Mouse (Mus musculus) limb, embryonic 14.5 days (tissue): ENCODE data around the gene Rfx8. TPM values are rescaled to one million over a fixed set of nuclear protein-coding genes. Genes with fewer than 3 reads are reported as not detected.

Source experiments
- ATAC-seq: fragments of 200-750 bp; cut with Nextera tagmentation; 2 replicates; pipeline ENCODE4 v1.8.0; 2017; ENCODE audit warnings: low read depth, moderate number of reproducible peaks, moderate TSS enrichment; ENCODE audit not compliant: low FRiP score
- DNase-seq: peaks from one replicate; pipeline ENCODE4 v3.0.0-alpha.2; 2015; ENCODE audit warnings: low spot score
- H3K27ac ChIP-seq: fragments of 300-500 bp; sonication (generic); replicated peaks from 2 replicates; pipeline ENCODE4 v1.5.1; 2014; ENCODE audit warnings: low read depth, mild to moderate bottlenecking, low read length, moderate library complexity, mixed read lengths
- H3K27me3 ChIP-seq: fragments of 300-500 bp; sonication (generic); 2 replicates; pipeline ENCODE4 v1.6.1; 2014; ENCODE audit warnings: low read length, mixed read lengths; ENCODE audit not compliant: control insufficient read depth, insufficient read depth
- H3K36me3 ChIP-seq: fragments of 300-500 bp; sonication (generic); 2 replicates; pipeline ENCODE4 v1.6.1; 2014; ENCODE audit warnings: mild to moderate bottlenecking, low read length, moderate library complexity, mixed read lengths; ENCODE audit not compliant: control insufficient read depth, insufficient read depth
- H3K4me1 ChIP-seq: fragments of 300-500 bp; sonication (generic); 2 replicates; pipeline ENCODE4 v1.6.1; 2014; ENCODE audit warnings: antibody characterized with exemption, low read length, mixed read lengths; ENCODE audit not compliant: control insufficient read depth, insufficient read depth
- H3K4me2 ChIP-seq: fragments of 300-500 bp; sonication (generic); replicated peaks from 2 replicates; pipeline ENCODE4 v1.6.1; 2014; ENCODE audit warnings: low read depth, mild to moderate bottlenecking, low read length, moderate library complexity; ENCODE audit not compliant: severe bottlenecking
- H3K4me3 ChIP-seq: fragments of 300-500 bp; sonication (generic); replicated peaks from 2 replicates; pipeline ENCODE4 v1.5.1; 2014; ENCODE audit warnings: low read length
- H3K9ac ChIP-seq: fragments of 300-500 bp; sonication (generic); 2 replicates; pipeline ENCODE4 v1.6.1; 2014; ENCODE audit warnings: mild to moderate bottlenecking, low read depth, low read length, moderate library complexity; ENCODE audit not compliant: severe bottlenecking
- H3K9me3 ChIP-seq: fragments of 300-500 bp; sonication (generic); 2 replicates; pipeline ENCODE4 v1.6.1; 2016; ENCODE audit warnings: low read length; ENCODE audit not compliant: control insufficient read depth
- POLR2A ChIP-seq: fragments of 200-500 bp; IDR thresholded peaks from 2 replicates; pipeline ENCODE4 v1.8.0; 2012; ENCODE audit warnings: inconsistent platforms, mild to moderate bottlenecking, moderate library complexity, borderline replicate concordance; ENCODE audit not compliant: insufficient read depth, insufficient read length; ENCODE audit errors: extremely low read depth
- WGBS: fragments of 180-500 bp; shearing (Covaris S2); extraction: QIAGEN DNeasy Blood & Tissue Kit; methylation state at CpG from one replicate; pipeline ENCODE4 v1.1.7; 2014; 5-methylcytosine and 5-hydroxymethylcytosine counted together
- polyA plus RNA-seq, 2 experiments: library from polyadenylated mRNA; depleted of rRNA in 1 of 2; stranded (reverse) in 1 of 2; unstranded in 1 of 2; fragments of >200 nt; fragmentation: Nextera tagmentation in 1 of 2; extraction: Ambion mirVana in 1 of 2; gene quantifications; 2 replicates each; pipeline versions ENCODE4 v1.2.1 to v1.2.3; 2012 to 2014

Gene Rfx8
- polyA plus RNA-seq, 2 experiments = 0.59 to 1.2 TPM

- Histone ChIP-seq H3K27ac (no peak overlapping the region), H3K4me2 (no peak overlapping the region), H3K9me3 (no peaks in the 10 kb centered on the region), H3K4me1 (peaks cover 6% of the 10 kb centered on the region; the same call in 1 of the 2 replicates), H3K27me3 (0 out of 2 replicates have a peak, but pooled peaks cover 9% of the 10 kb centered on the region), H3K4me3 (no peak overlapping the region), H3K9ac (no peak overlapping the region), H3K36me3 (no peaks in the 10 kb centered on the region)
- TF ChIP-seq POLR2A = no peak
- ATAC-seq = no peak
- no peak for DNase-seq
- WGBS = 71% methylated on average over 1 of the region's 1 CpGs
These were observed 76.5 kb downstream of the Rfx8 start for GRCm38 (mm10) chr1:39644333-39644732.

GRCm38 (mm10) chr1:39641667-39642066 lies 79.1 kb downstream of the Rfx8 start:
- DNase-seq (no peak), ATAC-seq (no peak)
- TF ChIP-seq POLR2A = no peak
- Histone ChIP-seq H3K4me2 (no peak overlapping the region), H3K9ac (no peak overlapping the region), H3K27ac (no peak overlapping the region), H3K27me3 (no peaks in the 10 kb centered on the region), H3K4me3 (no peak overlapping the region), H3K9me3 (no peaks in the 10 kb centered on the region), H3K36me3 (no peaks in the 10 kb centered on the region), H3K4me1 (peaks cover 6% of the 10 kb centered on the region; the same call in 1 of the 2 replicates)
- 88% methylated on average over 7 of the region's 7 CpGs for WGBS

- TF ChIP-seq POLR2A = no peak
- H3K36me3 ChIP-seq = no peaks in the 10 kb centered on the region
- no peaks in the 10 kb centered on the region for H3K4me1 ChIP-seq
- ATAC-seq = no peak
- no peak overlapping the region for H3K4me2 ChIP-seq
- H3K27me3 ChIP-seq = no peaks in the 10 kb centered on the region
- no peak overlapping the region for H3K4me3 ChIP-seq
- 64% methylated on average over 8 of the region's 8 CpGs for WGBS
- H3K9ac ChIP-seq = no peak overlapping the region
- H3K9me3 ChIP-seq = no peaks in the 10 kb centered on the region
- no peak for DNase-seq
- no peak overlapping the region for H3K27ac ChIP-seq
These were observed 83.7 kb downstream of the Rfx8 start for GRCm38 (mm10) chr1:39637139-39637538.

GRCm38 (mm10) chr1:39636660-39637059 lies 84.1 kb downstream of the Rfx8 start:
- Histone ChIP-seq H3K9ac (no peak overlapping the region), H3K4me1 (no peaks in the 10 kb centered on the region), H3K27ac (no peak overlapping the region), H3K4me2 (no peak overlapping the region), H3K36me3 (no peaks in the 10 kb centered on the region), H3K4me3 (no peak overlapping the region), H3K27me3 (no peaks in the 10 kb centered on the region), H3K9me3 (no peaks in the 10 kb centered on the region)
- DNase-seq = no peak
- TF ChIP-seq POLR2A = no peak
- ATAC-seq = no peak
- WGBS = 14% methylated on average over 5 of the region's 5 CpGs

GRCm38 (mm10) chr1:39636196-39636595 lies 84.6 kb downstream of the Rfx8 start:
- TF ChIP-seq POLR2A = no peak
- 43% methylated on average over 5 of the region's 5 CpGs for WGBS

GRCm38 (mm10) chr1:39628606-39629005 lies 92.2 kb downstream of the Rfx8 start:
- Histone ChIP-seq H3K9me3 (no peaks in the 10 kb centered on the region), H3K27ac (no peak overlapping the region), H3K4me2 (no peak overlapping the region), H3K4me3 (no peak overlapping the region), H3K36me3 (no peaks in the 10 kb centered on the region), H3K4me1 (0 out of 2 replicates have a peak, but pooled peaks cover 3% of the 10 kb centered on the region), H3K27me3 (no peaks in the 10 kb centered on the region), H3K9ac (no peak overlapping the region)
- ATAC-seq (no peak), DNase-seq (no peak)
- no peak for TF ChIP-seq POLR2A
- WGBS = 88% methylated on average over 9 of the region's 9 CpGs

More at GRCm38 (mm10) chr1:39636196-39636595, 84.6 kb downstream of the Rfx8 start:
- Histone ChIP-seq H3K9ac (no peak overlapping the region), H3K36me3 (no peaks in the 10 kb centered on the region), H3K9me3 (no peaks in the 10 kb centered on the region), H3K27me3 (no peaks in the 10 kb centered on the region), H3K4me3 (no peak overlapping the region), H3K4me1 (no peaks in the 10 kb centered on the region), H3K27ac (no peak overlapping the region), H3K4me2 (no peak overlapping the region)
- DNase-seq (no peak), ATAC-seq (no peak)
